Comparison of ENCODE assay signal across 7 mouse cellular contexts in the genomic region with DNA sequence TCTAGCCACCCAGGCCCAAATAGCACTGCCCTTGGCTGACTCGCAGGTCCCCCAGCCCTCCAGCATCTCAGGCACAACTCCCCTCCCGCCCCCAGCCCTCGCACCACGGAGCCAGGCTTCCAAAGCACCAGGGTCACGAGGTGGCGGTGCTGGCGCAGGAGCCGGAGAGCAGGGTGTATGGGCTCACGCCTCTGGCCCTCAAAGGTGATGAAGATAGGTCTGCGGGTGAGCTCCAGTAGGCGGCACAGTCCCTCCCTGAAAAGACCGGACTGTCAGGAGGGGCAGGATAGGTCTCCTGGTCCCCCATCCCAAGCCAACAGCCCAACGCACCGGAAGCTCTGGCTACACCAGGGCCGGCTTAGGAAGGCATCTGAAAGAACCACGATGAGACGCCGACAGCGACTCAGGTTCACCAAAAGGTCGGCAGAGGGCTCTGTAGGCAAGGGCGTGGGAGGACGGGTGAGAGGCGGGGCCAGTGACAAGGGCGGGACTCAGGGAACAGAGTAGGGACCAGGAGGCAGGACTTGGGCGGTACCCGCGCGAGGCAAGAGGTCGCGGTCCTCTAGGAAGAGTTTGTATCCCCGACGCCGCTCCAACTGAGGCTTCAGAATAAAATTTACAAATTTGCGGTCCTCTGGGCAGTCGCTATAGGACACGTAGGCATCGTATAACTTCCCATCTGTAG. TPM values are rescaled to one million over a fixed set of nuclear protein-coding genes. Genes with fewer than 3 reads are reported as not detected.
DNase-seq lines count a peak whose midpoint lies in the region; ATAC-seq and TF ChIP-seq lines count a peak whose summit lies in the region.

No protein-coding gene starts in this region.

- no peaks in the 10 kb centered on the region for H3K9me3 ChIP-seq in hindbrain, embryonic 15.5 days
- H3K9me3 ChIP-seq in limb, embryonic 10.5 days (replicated peaks), result no peaks in the 10 kb centered on the region
- H3K9me3 ChIP-seq in midbrain, embryonic 11.5 days (ENCODE audit: control insufficient read depth, low read length), result no peaks in the 10 kb centered on the region

- intact Hi-C loops in gastrocnemius, adult 2 months (cut with DNase I), result loop anchor here (1.0 to 5.0 kb wide), 3 partner anchors 80 to 100 kb away; partner anchors contain the start of genes Hras, Lrrc56 and Rnh1

- H3K9ac ChIP-seq in hindbrain, embryonic 15.5 days, result no peak overlapping the region
- H3K9ac ChIP-seq in midbrain, embryonic 11.5 days (ENCODE audit: low read length), result peak overlapping the region; percentile 1; the same call in 1 of the 2 replicates

- peak; percentile 92 to 96 for DNase-seq in adrenal gland, adult (ENCODE audit: inconsistent age in 2 of 2, low spot score in 1 of 2)
- peak; percentile 73 to 85 for DNase-seq in cerebellum, postnatal 25 days
- DNase-seq in gastrocnemius, adult 2 months, result peak; percentile 93
- peak; percentile 84 for DNase-seq in limb, embryonic 10.5 days (ENCODE audit: low spot score)
- peak; percentile 94 for DNase-seq in midbrain, embryonic 11.5 days (ENCODE audit: low spot score, missing footprints)
- peak; percentile 79 to 82 for DNase-seq in spleen, adult 18-20 months

- peak; percentile 83 for ATAC-seq in hindbrain, embryonic 15.5 days (ENCODE audit: low FRiP score, low read depth)
- ATAC-seq in midbrain, embryonic 11.5 days (ENCODE audit: low FRiP score), result peak; percentile 89

- H3K27ac ChIP-seq in gastrocnemius, adult 2 months, result peak overlapping the region; percentile 32; the same call in 1 of the 2 replicates
- H3K27ac ChIP-seq in hindbrain, embryonic 15.5 days (replicated peaks), result no peak overlapping the region
- peak overlapping the region; percentile 65 for H3K27ac ChIP-seq in limb, embryonic 10.5 days
- no peak overlapping the region for H3K27ac ChIP-seq in midbrain, embryonic 11.5 days (ENCODE audit: low read depth, low read length)

- peaks cover 7% of the 10 kb centered on the region for H3K4me1 ChIP-seq in hindbrain, embryonic 15.5 days (replicated peaks)
- H3K4me1 ChIP-seq in limb, embryonic 10.5 days, result peaks cover 43% of the 10 kb centered on the region
- no peaks in the 10 kb centered on the region; the same call in 1 of the 2 replicates for H3K4me1 ChIP-seq in midbrain, embryonic 11.5 days (ENCODE audit: control insufficient read depth, insufficient read depth, low read length)

- H3K27me3 ChIP-seq in hindbrain, embryonic 15.5 days, result peaks cover 35% of the 10 kb centered on the region
- peaks cover 86% of the 10 kb centered on the region for H3K27me3 ChIP-seq in limb, embryonic 10.5 days (ENCODE audit: low read depth, poor library complexity, severe bottlenecking)
- H3K27me3 ChIP-seq in midbrain, embryonic 11.5 days (ENCODE audit: control insufficient read depth, insufficient read depth, low read length), result peaks cover 29% of the 10 kb centered on the region

- 9% methylated on average over 37 of the region's 37 CpGs for WGBS in hindbrain, embryonic 15.5 days
- WGBS in limb, embryonic 10.5 days, result 5% methylated on average over 37 of the region's 37 CpGs
- 6% methylated on average over 37 of the region's 37 CpGs for WGBS in midbrain, embryonic 11.5 days

- H3K4me3 ChIP-seq in gastrocnemius, adult 2 months, result peak overlapping the region; percentile 59
- H3K4me3 ChIP-seq in hindbrain, embryonic 15.5 days, result peak overlapping the region; percentile 20
- H3K4me3 ChIP-seq in limb, embryonic 10.5 days, result peak overlapping the region; percentile 42
- H3K4me3 ChIP-seq in midbrain, embryonic 11.5 days (ENCODE audit: low read depth, low read length), result no peak overlapping the region

- H3K36me3 ChIP-seq in hindbrain, embryonic 15.5 days, result no peaks in the 10 kb centered on the region
- no peaks in the 10 kb centered on the region for H3K36me3 ChIP-seq in limb, embryonic 10.5 days
- no peaks in the 10 kb centered on the region for H3K36me3 ChIP-seq in midbrain, embryonic 11.5 days (ENCODE audit: control insufficient read depth, insufficient read depth, low read length)

- peak; percentile 73 for TF ChIP-seq CTCF in gastrocnemius, adult 2 months (IDR thresholded peaks at IDR 0.05)

- peak overlapping the region; percentile 48 for H3K4me2 ChIP-seq in hindbrain, embryonic 15.5 days
- peak overlapping the region; percentile 30 for H3K4me2 ChIP-seq in midbrain, embryonic 11.5 days

RNA-seq across cellular contexts. Expression of gene Sigirr, which starts 8.2 kb away (rescaled TPM):
- 1 to 10 TPM; 1.7 TPM for total RNA-seq in gastrocnemius, adult 2 months (2021)
- 3.2 and 3.3 TPM in 2 replicates for polyA plus RNA-seq in hindbrain, embryonic 15.5 days (2015; fragmentation: Nextera tagmentation; extraction: Ambion mirVana)
- 2.3 TPM in 2 replicates for polyA plus RNA-seq in limb, embryonic 10.5 days (2016; fragmentation: Nextera tagmentation; extraction: Ambion mirVana)
- 1.2 and 1.8 TPM in 2 replicates for polyA plus RNA-seq in midbrain, embryonic 11.5 days (2014; fragmentation: Nextera tagmentation; extraction: Ambion mirVana)

RNA-seq across cellular contexts. Expression of gene Pkp3, which starts 14.2 kb away (rescaled TPM):
- not detected for total RNA-seq in gastrocnemius, adult 2 months (2021)
- polyA plus RNA-seq in hindbrain, embryonic 15.5 days (2015; fragmentation: Nextera tagmentation; extraction: Ambion mirVana), result 0.25 and 0.29 TPM in 2 replicates
- 6.0 and 8.2 TPM in 2 replicates for polyA plus RNA-seq in limb, embryonic 10.5 days (2016; fragmentation: Nextera tagmentation; extraction: Ambion mirVana)
- polyA plus RNA-seq in midbrain, embryonic 11.5 days (2014; fragmentation: Nextera tagmentation; extraction: Ambion mirVana), result 0.82 and 0.84 TPM in 2 replicates

RNA-seq across cellular contexts. Expression of gene Ano9, which starts 25.4 kb away (rescaled TPM):
- total RNA-seq in gastrocnemius, adult 2 months (2021), result not detected
- 0.41 and 0.47 TPM in 2 replicates for polyA plus RNA-seq in hindbrain, embryonic 15.5 days (2015; fragmentation: Nextera tagmentation; extraction: Ambion mirVana)
- 0.64 and 0.67 TPM in 2 replicates for polyA plus RNA-seq in limb, embryonic 10.5 days (2016; fragmentation: Nextera tagmentation; extraction: Ambion mirVana)
- 0.12 TPM in 1 of 2 replicates, not detected in the other for polyA plus RNA-seq in midbrain, embryonic 11.5 days (2014; fragmentation: Nextera tagmentation; extraction: Ambion mirVana)

RNA-seq across cellular contexts. Expression of gene Ptdss2, which starts 30.0 kb away (rescaled TPM):
- 10 to 100 TPM; 19.5 to 20.5 TPM for total RNA-seq in gastrocnemius, adult 2 months (2021)
- polyA plus RNA-seq in hindbrain, embryonic 15.5 days (2015; fragmentation: Nextera tagmentation; extraction: Ambion mirVana), result 80.2 and 97.6 TPM in 2 replicates
- 85.6 and 95.2 TPM in 2 replicates for polyA plus RNA-seq in limb, embryonic 10.5 days (2016; fragmentation: Nextera tagmentation; extraction: Ambion mirVana)
- 68.6 and 70.7 TPM in 2 replicates for polyA plus RNA-seq in midbrain, embryonic 11.5 days (2014; fragmentation: Nextera tagmentation; extraction: Ambion mirVana)

RNA-seq across cellular contexts. Expression of gene B4galnt4, which starts 31.3 kb away (rescaled TPM):
- total RNA-seq in gastrocnemius, adult 2 months (2021), result under 1 TPM; 0.17 to 0.18 TPM
- polyA plus RNA-seq in hindbrain, embryonic 15.5 days (2015; fragmentation: Nextera tagmentation; extraction: Ambion mirVana), result 45.6 and 57.3 TPM in 2 replicates
- 26.2 and 30.7 TPM in 2 replicates for polyA plus RNA-seq in limb, embryonic 10.5 days (2016; fragmentation: Nextera tagmentation; extraction: Ambion mirVana)
- 18.8 and 19.5 TPM in 2 replicates for polyA plus RNA-seq in midbrain, embryonic 11.5 days (2014; fragmentation: Nextera tagmentation; extraction: Ambion mirVana)

Comparison
In these comparisons a context has a peak if more than half of its experiments do, and no peak if none do; other contexts are left out.
1. H3K27ac ChIP-seq: peak in gastrocnemius, adult 2 months (single experiment) and limb, embryonic 10.5 days (single experiment); none in hindbrain, embryonic 15.5 days (single experiment) and midbrain, embryonic 11.5 days (single experiment).
2. Peak in every context shown above with its lines, with median percentiles within 50 percentile points of each other: DNase-seq.